Mouse (Mus musculus): ENCODE measurements around the gene Gm3045.

The Gm3045 gene

DNA sequence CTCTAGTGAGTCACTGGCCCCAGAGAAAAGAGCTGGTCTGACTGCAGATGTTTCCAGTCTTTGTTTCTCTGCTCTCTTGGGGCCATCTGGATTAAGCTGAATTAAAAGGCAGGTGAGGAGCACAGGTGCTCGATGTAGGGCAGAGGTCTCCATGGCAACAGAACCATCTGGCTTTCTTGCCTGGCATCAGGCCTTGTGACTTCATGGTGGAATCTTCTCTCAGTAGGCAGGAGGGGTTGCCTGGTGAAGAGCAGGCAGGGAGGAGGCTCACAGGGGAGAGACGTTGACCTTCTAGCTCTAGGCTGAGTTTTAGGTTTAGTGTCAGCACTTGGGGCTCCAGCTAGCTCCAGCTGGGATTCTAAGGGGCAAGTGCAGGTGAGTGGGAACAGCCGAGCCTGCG is at the start of gene Gm3045:
Gene Gm3045 (plus strand): TSS at position 230 of the 400 bp plus-strand sequence.
- DNase-seq (ENCODE audit: low read depth, low spot score), result no peak

DNA sequence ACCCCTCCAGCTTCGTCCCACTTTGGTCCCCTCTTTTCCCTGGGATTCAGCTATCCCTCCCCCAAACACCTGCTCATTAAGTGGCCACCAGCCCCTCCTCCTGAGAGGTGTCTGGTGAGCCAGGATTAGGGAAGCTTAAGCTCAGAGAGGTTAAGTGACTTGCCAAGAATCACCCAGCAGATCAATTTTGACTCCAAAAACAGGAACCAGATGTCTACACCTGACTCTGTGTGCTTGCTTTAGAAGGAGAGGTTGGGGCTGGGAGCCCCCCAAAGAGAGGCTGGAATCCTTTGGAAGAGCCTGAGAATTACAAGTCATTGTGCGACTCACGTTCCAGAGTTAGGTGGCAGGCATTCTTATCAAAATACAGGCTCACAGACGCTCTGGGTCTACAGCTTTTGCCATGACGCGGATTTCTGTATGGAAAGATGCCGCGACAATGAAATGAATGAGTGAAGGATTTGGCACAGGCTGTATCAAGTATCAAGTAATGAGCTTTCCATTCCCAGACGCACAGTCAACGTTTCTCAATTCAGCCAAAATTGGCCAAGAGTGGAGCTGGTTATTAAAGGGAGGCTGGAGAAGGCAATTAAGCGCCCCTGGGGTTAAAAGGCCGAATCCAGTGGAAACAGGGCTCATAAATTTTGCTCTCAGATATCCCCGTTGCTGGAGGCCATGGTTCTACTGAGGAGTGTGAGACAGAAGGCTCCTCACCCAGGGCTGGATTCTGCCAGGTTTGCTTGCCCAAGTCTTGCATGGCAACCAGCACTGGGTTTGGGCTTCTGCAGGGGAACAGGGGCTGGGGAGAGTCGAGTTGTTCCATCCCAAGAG is 45.3 kb upstream of the Gm3045 start:
- DNase-seq (ENCODE audit: low read depth, low spot score), result no peak

- no peak for DNase-seq (ENCODE audit: low read depth, low spot score)
Measured at GRCm38 (mm10) chr13:56383406-56383805, 43.0 kb upstream of the Gm3045 start.

GRCm38 (mm10) chr13:56386411-56386810 is 40.0 kb upstream of the Gm3045 start:
- no peak for DNase-seq (ENCODE audit: low read depth, low spot score)

DNA sequence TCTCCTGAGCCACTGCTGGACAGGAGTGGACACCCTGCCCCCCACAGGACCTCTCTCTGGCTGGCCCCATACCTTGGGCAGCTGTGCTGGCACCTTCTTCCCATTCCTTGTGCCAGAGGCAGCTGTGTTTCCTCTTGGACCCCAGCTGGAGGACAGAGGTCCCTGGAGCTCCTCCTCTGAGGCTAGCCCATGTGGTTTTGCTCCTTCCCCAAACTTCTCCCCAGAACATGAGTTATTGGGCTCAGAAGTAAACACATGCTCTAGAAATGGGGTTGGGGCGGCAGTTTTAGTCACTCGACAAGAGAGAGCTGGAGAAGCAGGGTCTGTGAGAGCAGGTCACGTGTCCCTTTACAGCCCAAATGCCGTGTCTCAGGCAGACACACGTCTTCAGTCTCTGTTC is 39.0 kb upstream of the Gm3045 start:
- DNase-seq (ENCODE audit: low read depth, low spot score), result no peak

- no peak for DNase-seq (ENCODE audit: low read depth, low spot score)
Measured at GRCm38 (mm10) chr13:56388042-56388441, 38.4 kb upstream of the Gm3045 start.

DNA sequence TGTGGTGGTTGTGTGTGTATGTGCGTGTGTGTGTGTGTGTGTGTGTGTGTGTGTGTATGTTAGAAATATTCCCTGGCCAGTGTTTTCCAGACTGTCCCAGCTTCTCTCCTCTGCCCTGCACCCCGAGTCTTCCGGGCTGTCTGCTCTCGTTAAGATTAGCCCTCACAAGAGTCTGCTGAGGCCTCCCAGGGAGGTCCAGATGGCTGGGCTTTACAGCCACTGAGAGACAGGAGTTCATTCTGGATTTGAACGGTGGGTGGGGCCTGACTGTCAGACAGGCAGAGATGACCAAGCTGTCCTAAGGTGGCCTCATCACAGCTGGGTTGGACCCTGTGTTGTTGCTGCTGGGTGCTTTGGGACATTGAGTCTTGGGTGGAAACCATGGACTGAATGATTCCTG is 28.8 kb upstream of the Gm3045 start:
- DNase-seq (ENCODE audit: low read depth, low spot score), result no peak

GRCm38 (mm10) chr13:56401186-56401585 is 25.2 kb upstream of the Gm3045 start:
- DNase-seq (ENCODE audit: low read depth, low spot score), result no peak

DNA sequence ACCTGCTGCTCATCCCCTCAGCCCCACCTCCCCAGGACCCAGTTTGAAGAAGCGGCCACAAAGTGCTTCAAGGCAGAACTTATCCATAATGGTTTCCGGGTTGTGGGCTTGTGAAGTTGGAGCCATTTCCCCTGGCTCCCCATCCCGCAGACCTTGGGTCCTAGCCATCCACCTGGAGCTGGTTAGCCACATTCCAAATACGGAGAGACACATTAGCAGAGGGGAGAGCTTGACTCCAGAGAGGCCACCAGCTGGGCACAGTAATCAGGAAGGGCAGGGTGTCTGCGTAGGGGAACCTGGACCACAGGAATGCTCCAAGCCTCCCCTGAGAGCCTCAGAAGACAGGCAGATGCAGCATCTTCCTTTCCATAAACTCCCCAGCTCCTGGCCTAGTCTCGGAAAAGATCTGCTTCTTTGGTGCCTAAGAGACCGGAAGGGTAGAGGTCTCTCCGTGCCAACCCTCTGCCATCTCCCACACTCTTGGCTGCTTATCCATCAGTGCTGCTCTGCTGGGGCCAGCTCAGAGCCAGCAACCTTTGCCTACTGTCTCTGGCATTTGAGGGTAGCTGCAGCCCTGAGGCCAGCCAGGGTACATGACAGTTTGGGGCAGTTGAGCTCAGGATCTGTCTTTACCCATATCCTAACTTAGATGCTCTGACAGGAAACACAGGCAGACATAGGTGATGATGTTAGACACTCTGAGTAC is 22.9 kb upstream of the Gm3045 start:
- no peak for DNase-seq (ENCODE audit: low read depth, low spot score)

GRCm38 (mm10) chr13:56404511-56405140 is 21.8 kb upstream of the Gm3045 start:
- DNase-seq (ENCODE audit: low read depth, low spot score), result no peak

- no peak for DNase-seq (ENCODE audit: low read depth, low spot score)
Measured at GRCm38 (mm10) chr13:56412286-56412873, 14.0 kb upstream of the Gm3045 start.

GRCm38 (mm10) chr13:56418685-56419483 is 7.5 kb upstream of the Gm3045 start:
- DNase-seq (ENCODE audit: low read depth, low spot score), result no peak

DNA sequence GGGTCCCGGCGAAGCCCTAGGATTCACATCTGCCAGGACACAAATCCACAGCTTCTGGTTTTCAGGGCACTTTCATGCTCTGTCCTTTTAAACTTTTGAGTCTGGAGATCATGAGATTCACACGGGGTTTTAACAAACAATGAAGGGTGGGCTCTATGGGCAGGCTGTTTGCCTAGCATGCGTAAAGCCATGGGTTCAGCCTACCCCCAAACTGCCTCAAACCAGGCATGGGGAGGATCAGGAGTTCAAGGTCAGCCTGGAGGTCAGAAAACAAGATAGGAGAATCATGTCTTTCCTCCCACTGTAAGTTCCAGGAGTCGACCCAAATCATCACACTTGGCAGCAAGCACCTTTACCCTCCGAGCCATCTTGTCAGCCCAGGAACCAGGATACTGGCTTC is 6.9 kb upstream of the Gm3045 start:
- DNase-seq (ENCODE audit: low read depth, low spot score), result no peak

DNA sequence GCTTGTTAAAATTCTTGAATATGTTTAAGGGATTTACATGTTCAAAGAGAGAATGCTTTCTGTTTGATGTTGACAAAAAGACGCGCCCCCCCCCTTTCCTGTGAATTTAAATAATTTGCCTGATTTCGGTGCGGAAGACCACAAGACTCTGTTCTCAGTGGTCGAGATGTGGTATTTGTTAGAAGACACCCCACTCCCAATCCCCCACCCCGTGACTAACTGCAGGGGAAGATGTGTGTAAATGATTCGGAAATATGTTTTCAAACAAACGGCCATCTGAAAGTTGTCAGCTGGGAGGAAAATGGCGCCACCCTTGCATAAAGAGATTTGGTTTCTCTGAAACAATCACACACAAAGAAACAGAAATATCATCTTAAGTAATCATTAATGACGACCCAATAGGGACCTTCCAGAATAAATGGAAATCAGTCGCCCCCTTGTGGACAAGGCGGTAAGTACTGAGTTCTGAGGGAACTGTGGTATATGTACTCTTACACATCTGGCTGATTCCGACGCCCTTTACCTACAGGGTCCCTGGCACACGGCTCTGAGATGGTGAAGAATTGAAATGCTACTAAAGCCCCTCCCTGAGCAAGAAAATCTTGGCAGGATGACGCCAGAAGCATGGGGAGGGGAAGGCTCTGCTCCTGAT is 4.2 kb upstream of the Gm3045 start:
- DNase-seq (ENCODE audit: low read depth, low spot score), result no peak

DNA sequence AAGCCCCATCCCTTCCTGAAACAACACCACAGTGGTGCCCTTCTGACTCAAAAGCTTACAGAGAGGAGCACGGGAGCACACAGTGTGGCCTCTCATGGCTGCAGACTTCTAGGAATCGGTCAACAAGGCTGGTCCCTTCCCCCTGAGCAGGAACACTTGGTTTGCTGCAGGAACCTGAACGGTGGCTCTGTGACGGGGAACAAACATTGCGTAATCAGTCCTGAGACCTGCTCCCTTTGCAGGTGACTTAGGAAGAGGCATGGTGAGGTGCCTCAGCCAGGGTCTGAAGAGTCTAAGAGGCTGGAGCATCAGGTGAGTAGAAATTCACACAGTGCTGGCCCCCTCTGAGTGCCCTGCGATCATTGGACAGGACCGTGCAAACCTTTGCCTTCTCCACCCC is 463 bp upstream of the Gm3045 start:
- no peak for DNase-seq (ENCODE audit: low read depth, low spot score)

- DNase-seq (ENCODE audit: low read depth, low spot score), result peak; percentile 64
Measured at GRCm38 (mm10) chr13:56428724-56429500, 2.5 kb downstream of the Gm3045 start.

DNA sequence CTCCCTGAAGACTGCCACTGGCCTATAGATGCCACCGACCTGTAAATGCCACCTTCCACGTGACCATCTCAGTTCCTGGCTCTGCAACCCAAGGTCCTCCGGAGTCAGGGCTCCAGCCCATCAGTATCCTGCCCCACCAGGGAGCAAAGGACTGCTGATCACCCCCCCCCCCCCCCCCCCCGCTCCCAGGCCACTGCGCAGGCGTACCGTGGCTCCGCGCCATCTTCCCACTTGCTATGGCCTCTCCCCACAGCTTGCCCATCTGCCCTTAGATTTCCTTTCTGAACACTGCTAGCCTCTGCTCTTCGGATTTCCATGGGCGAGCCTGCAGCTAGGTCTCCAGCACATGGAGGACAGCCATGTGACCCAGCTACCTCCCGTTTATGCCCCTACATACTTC is 6.1 kb downstream of the Gm3045 start:
- no peak for DNase-seq (ENCODE audit: low read depth, low spot score)

DNA sequence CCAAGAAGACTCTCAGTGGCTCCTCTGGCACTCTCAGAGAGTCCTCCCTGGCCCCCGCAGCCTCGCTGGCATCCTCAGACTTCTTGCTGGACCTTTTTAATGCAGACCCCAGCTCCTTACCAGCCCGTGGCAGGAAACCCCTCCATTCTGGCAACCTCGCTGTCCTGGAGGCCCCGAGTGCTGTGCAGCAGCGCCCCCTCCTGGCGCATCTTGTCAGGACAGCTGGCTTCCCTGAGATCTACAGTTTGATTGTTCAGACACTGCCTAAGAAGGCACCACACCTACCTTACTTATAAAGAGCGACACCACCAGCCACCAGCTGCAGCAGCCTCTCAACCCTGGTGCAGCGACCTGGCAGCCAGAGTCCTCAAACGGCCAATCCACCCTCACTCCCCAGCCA is 7.1 kb downstream of the Gm3045 start:
- DNase-seq (ENCODE audit: low read depth, low spot score), result peak; percentile 66

GRCm38 (mm10) chr13:56434311-56434751 is 7.9 kb downstream of the Gm3045 start:
- DNase-seq (ENCODE audit: low read depth, low spot score), result no peak

Measured in WW6 (cell line).